Mouse (Mus musculus): ENCODE results near the gene Atp6v1b1. TPM values are rescaled to one million over a fixed set of nuclear protein-coding genes. Genes with fewer than 3 reads are reported as not detected.

Atp6v1b1 gene
- polyA plus RNA-seq (2011; ENCODE audit: insufficient read depth, insufficient read length, low replicate concordance, missing spikeins) = not detected in 2 replicates

DNA sequence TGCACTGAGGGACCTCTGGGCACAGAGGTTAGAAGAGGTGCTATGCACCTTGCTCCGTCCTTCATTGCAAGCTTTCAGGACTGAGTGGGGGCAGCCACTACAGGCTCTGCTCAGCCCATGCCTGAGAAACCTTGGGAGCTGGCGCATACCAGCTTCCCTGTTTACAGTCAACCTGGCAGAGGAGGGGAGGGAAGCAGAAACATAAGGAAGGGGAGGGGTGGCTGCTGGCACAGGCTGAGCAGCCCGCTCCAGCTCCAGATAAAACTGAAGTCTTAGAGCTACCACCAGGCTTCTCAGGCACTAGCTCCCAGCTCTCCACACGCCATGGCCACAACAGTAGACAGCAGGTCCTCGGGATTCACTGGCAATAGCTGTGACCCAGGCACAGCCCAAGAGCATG lies at the start of gene Atp6v1b1:
Gene Atp6v1b1, plus strand, starts transcription at position 230 of the 400 bp plus-strand sequence.
- Histone ChIP-seq H3K4me3 (replicated peaks; ENCODE audit: control insufficient read depth, low read depth, low read length) (no peak within 1 kb of the TSS), H3K27ac (ENCODE audit: control insufficient read depth, insufficient read depth, low read depth, low read length, poor library complexity) (no peak within 1 kb of the TSS), H3K4me1 (ENCODE audit: control insufficient read depth, insufficient read depth, low read length) (no peaks in the 10 kb centered on the region; the same call in 1 of the 2 replicates)
- 58% methylated on average over 5 of the region's 5 CpGs for WGBS
- TF ChIP-seq POLR2A (IDR thresholded peaks at IDR 0.05; ENCODE audit: borderline replicate concordance, control insufficient read depth, low read depth, low read length) (no peak), CTCF (IDR thresholded peaks at IDR 0.05; ENCODE audit: control insufficient read depth, insufficient read depth, low read length) (no peak)

- Histone ChIP-seq H3K4me3 (replicated peaks; ENCODE audit: control insufficient read depth, low read depth, low read length) (no peak overlapping the region), H3K27ac (ENCODE audit: control insufficient read depth, insufficient read depth, low read depth, low read length, poor library complexity) (no peak overlapping the region), H3K4me1 (ENCODE audit: control insufficient read depth, insufficient read depth, low read length) (no peaks in the 10 kb centered on the region)
- TF ChIP-seq POLR2A (IDR thresholded peaks at IDR 0.05; ENCODE audit: borderline replicate concordance, control insufficient read depth, low read depth, low read length) (no peak), CTCF (IDR thresholded peaks at IDR 0.05; ENCODE audit: control insufficient read depth, insufficient read depth, low read length) (peak; percentile 55)
- WGBS = 2% methylated on average over 9 of the region's 9 CpGs
Measured at GRCm38 (mm10) chr6:83693835-83694234, 49.0 kb upstream of the Atp6v1b1 start.

DNA sequence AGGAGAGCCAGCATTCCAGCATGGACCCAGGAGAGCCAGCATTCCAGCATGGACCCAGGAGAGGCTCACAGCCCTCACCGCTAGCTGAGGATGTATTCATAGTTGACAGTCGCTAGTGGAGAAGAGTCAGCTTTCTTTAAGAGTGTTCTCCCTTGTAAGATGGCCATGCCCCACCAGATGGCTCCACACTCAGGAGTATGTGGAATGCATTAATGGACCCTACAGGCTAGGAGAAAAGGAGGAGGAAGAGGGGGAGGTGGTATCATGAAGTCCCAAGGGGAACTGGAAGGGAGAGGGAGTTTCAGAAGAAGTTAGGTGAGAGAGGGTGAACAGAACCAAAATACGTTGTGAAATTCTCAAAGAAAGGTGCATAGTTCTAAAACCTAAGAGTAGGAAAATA lies 47.1 kb upstream of the Atp6v1b1 start:
- H3K4me1 ChIP-seq (ENCODE audit: control insufficient read depth, insufficient read depth, low read length) = no peaks in the 10 kb centered on the region
- TF ChIP-seq CTCF (IDR thresholded peaks at IDR 0.05; ENCODE audit: control insufficient read depth, insufficient read depth, low read length) = no peak
- TF ChIP-seq POLR2A (IDR thresholded peaks at IDR 0.05; ENCODE audit: borderline replicate concordance, control insufficient read depth, low read depth, low read length) = no peak
- 15% methylated on average over 3 of the region's 3 CpGs for WGBS

GRCm38 (mm10) chr6:83696684-83697083 lies 46.1 kb upstream of the Atp6v1b1 start:
- no peak overlapping the region for H3K27ac ChIP-seq (ENCODE audit: control insufficient read depth, insufficient read depth, low read depth, low read length, poor library complexity)
- 2% methylated on average over 7 of the region's 7 CpGs for WGBS
- no peaks in the 10 kb centered on the region for H3K4me1 ChIP-seq (ENCODE audit: control insufficient read depth, insufficient read depth, low read length)
- TF ChIP-seq POLR2A (IDR thresholded peaks at IDR 0.05; ENCODE audit: borderline replicate concordance, control insufficient read depth, low read depth, low read length) (no peak), CTCF (IDR thresholded peaks at IDR 0.05; ENCODE audit: control insufficient read depth, insufficient read depth, low read length) (no peak)
- H3K4me3 ChIP-seq (replicated peaks; ENCODE audit: control insufficient read depth, low read depth, low read length) = no peak overlapping the region

More for the DNA sequence above, 47.1 kb upstream of the Atp6v1b1 start:
- Histone ChIP-seq H3K4me3 (replicated peaks; ENCODE audit: control insufficient read depth, low read depth, low read length) (no peak overlapping the region), H3K27ac (ENCODE audit: control insufficient read depth, insufficient read depth, low read depth, low read length, poor library complexity) (no peak overlapping the region)

- no peaks in the 10 kb centered on the region for H3K4me1 ChIP-seq (ENCODE audit: control insufficient read depth, insufficient read depth, low read length)
- 7% methylated on average over 8 of the region's 8 CpGs for WGBS
- no peak overlapping the region for H3K4me3 ChIP-seq (replicated peaks; ENCODE audit: control insufficient read depth, low read depth, low read length)
- no peak overlapping the region for H3K27ac ChIP-seq (ENCODE audit: control insufficient read depth, insufficient read depth, low read depth, low read length, poor library complexity)
- TF ChIP-seq POLR2A (IDR thresholded peaks at IDR 0.05; ENCODE audit: borderline replicate concordance, control insufficient read depth, low read depth, low read length) (no peak), CTCF (IDR thresholded peaks at IDR 0.05; ENCODE audit: control insufficient read depth, insufficient read depth, low read length) (no peak)
Measured at GRCm38 (mm10) chr6:83697932-83698331, 44.9 kb upstream of the Atp6v1b1 start.

- TF ChIP-seq POLR2A (IDR thresholded peaks at IDR 0.05; ENCODE audit: borderline replicate concordance, control insufficient read depth, low read depth, low read length) = no peak
- no peak for TF ChIP-seq CTCF (IDR thresholded peaks at IDR 0.05; ENCODE audit: control insufficient read depth, insufficient read depth, low read length)
Measured at GRCm38 (mm10) chr6:83699971-83700370, 42.8 kb upstream of the Atp6v1b1 start.

GRCm38 (mm10) chr6:83701001-83701400 lies 41.8 kb upstream of the Atp6v1b1 start:
- 4% methylated on average over 11 of the region's 11 CpGs for WGBS
- Histone ChIP-seq H3K4me3 (replicated peaks; ENCODE audit: control insufficient read depth, low read depth, low read length) (no peak overlapping the region), H3K27ac (ENCODE audit: control insufficient read depth, insufficient read depth, low read depth, low read length, poor library complexity) (no peak overlapping the region), H3K4me1 (ENCODE audit: control insufficient read depth, insufficient read depth, low read length) (no peaks in the 10 kb centered on the region)
- TF ChIP-seq CTCF (IDR thresholded peaks at IDR 0.05; ENCODE audit: control insufficient read depth, insufficient read depth, low read length) = no peak
- no peak for TF ChIP-seq POLR2A (IDR thresholded peaks at IDR 0.05; ENCODE audit: borderline replicate concordance, control insufficient read depth, low read depth, low read length)

More at GRCm38 (mm10) chr6:83699971-83700370, 42.8 kb upstream of the Atp6v1b1 start:
- Histone ChIP-seq H3K4me1 (ENCODE audit: control insufficient read depth, insufficient read depth, low read length) (no peaks in the 10 kb centered on the region), H3K4me3 (replicated peaks; ENCODE audit: control insufficient read depth, low read depth, low read length) (no peak overlapping the region), H3K27ac (ENCODE audit: control insufficient read depth, insufficient read depth, low read depth, low read length, poor library complexity) (no peak overlapping the region)
- 7% methylated on average over 5 of the region's 5 CpGs for WGBS

- no peaks in the 10 kb centered on the region for H3K4me1 ChIP-seq (ENCODE audit: control insufficient read depth, insufficient read depth, low read length)
- TF ChIP-seq POLR2A (IDR thresholded peaks at IDR 0.05; ENCODE audit: borderline replicate concordance, control insufficient read depth, low read depth, low read length) (no peak), CTCF (IDR thresholded peaks at IDR 0.05; ENCODE audit: control insufficient read depth, insufficient read depth, low read length) (no peak)
- H3K27ac ChIP-seq (ENCODE audit: control insufficient read depth, insufficient read depth, low read depth, low read length, poor library complexity) = no peak overlapping the region
- 5% methylated on average over 53 of the region's 53 CpGs for WGBS
- no peak overlapping the region for H3K4me3 ChIP-seq (replicated peaks; ENCODE audit: control insufficient read depth, low read depth, low read length)
Measured at GRCm38 (mm10) chr6:83702146-83702999, 40.4 kb upstream of the Atp6v1b1 start.

All from bone marrow, adult 2 months (tissue).